In the genomic region with DNA sequence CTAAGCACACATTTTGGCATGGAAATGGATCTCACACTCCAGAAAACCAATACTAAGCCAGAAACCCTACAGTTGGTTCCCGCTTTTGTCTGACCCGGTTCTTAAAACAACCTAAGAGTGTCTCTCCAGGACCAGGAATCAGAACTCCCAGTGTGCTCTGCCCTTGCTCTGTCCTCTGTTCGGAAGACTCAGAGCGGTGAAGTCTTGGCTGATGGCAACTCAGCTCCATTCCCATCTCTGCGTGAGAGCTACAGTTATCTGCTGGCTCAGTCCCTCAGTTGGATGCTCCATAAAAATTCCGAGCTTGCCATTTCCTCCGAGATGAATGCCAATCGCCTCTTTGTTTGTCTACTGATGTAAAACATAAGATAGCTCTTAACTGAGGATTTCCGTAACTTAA, we compare ENCODE assay signal across 21 mouse cellular contexts.
"Had no signal": no experiment of that assay in that cellular context is flagged by ENCODE, and none has a peak within 500 bp of the region (broad histone marks: within the 10 kb centered on the region; RNA-seq: fewer than 3 reads in every experiment).

No protein-coding gene starts in this region.

- H3K4me1 ChIP-seq: megakaryocyte, embryonic 14.5 days; neural tube, embryonic 13.5 days had no signal

- H3K4me3 ChIP-seq: layer of hippocampus, adult 2 months; limb, embryonic 12.5 days; lung, embryonic 15.5 days; megakaryocyte, embryonic 14.5 days; midbrain, embryonic 10.5 days; midbrain, embryonic 13.5 days; myocyte; neural tube, embryonic 13.5 days had no signal

- DNase-seq: kidney, postnatal 25 days; layer of hippocampus, adult 9-11 months; liver; liver, postnatal 0 days; lung, postnatal 14 days; retina, postnatal 1 day; right cerebral cortex, postnatal 25 days; thymus, adult 2 months; thymus, postnatal 14 days; thymus, postnatal 4 days had no signal

- H3K4me2 ChIP-seq: limb, embryonic 12.5 days; lung, embryonic 15.5 days; midbrain, embryonic 13.5 days; neural tube, embryonic 13.5 days had no signal

- ATAC-seq: liver, postnatal 0 days; midbrain, embryonic 13.5 days; midbrain, embryonic 16.5 days had no signal

- H3K36me3 ChIP-seq: limb, embryonic 12.5 days; lung, embryonic 15.5 days; midbrain, embryonic 10.5 days; midbrain, embryonic 13.5 days; neural tube, embryonic 13.5 days had no signal

- H3K27ac ChIP-seq: kidney, postnatal 0 days; layer of hippocampus, adult 2 months; limb, embryonic 12.5 days; liver, embryonic 14.5 days; lung, embryonic 15.5 days; midbrain, embryonic 10.5 days; midbrain, embryonic 13.5 days; neural tube, embryonic 13.5 days had no signal

- H3K9me3 ChIP-seq: lung, embryonic 15.5 days; midbrain, embryonic 13.5 days had no signal

- H3K27me3 ChIP-seq: limb, embryonic 12.5 days; megakaryocyte, embryonic 14.5 days had no signal

- H3K9ac ChIP-seq: limb, embryonic 12.5 days; liver, embryonic 14.5 days; liver, postnatal 0 days; lung, embryonic 15.5 days; midbrain, embryonic 13.5 days; neural tube, embryonic 13.5 days had no signal
